Mouse (Mus musculus) hindbrain, embryonic 12.5 days (tissue): ENCODE data around the gene Cabp4. TPM values are rescaled to one million over a fixed set of nuclear protein-coding genes. Genes with fewer than 3 reads are reported as not detected.

Source experiments
- ATAC-seq: fragments of 200-750 bp; cut with Nextera tagmentation; 2 replicates; pipeline ENCODE4 v1.8.0; 2017; ENCODE audit warnings: moderate TSS enrichment; ENCODE audit not compliant: low FRiP score
- H3K27ac ChIP-seq: fragments of 300-500 bp; sonication (generic); 2 replicates; pipeline ENCODE4 v1.5.1; 2016; ENCODE audit warnings: mild to moderate bottlenecking
- H3K27me3 ChIP-seq: fragments of 300-500 bp; sonication (generic); 2 replicates; pipeline ENCODE4 v1.6.1; 2016; ENCODE audit warnings: mild to moderate bottlenecking
- H3K36me3 ChIP-seq: fragments of 300-500 bp; sonication (generic); 2 replicates; pipeline ENCODE4 v1.6.1; 2016; ENCODE audit warnings: mild to moderate bottlenecking
- H3K4me1 ChIP-seq: fragments of 300-500 bp; sonication (generic); 2 replicates; pipeline ENCODE4 v1.6.1; 2016
- H3K4me2 ChIP-seq: fragments of 300-500 bp; sonication (generic); replicated peaks from 2 replicates; pipeline ENCODE4 v1.6.1; 2016; ENCODE audit warnings: mild to moderate bottlenecking
- H3K4me3 ChIP-seq: fragments of 300-500 bp; sonication (generic); 2 replicates; pipeline ENCODE4 v1.5.1; 2016; ENCODE audit warnings: mild to moderate bottlenecking
- H3K9ac ChIP-seq: fragments of 300-500 bp; sonication (generic); 2 replicates; pipeline ENCODE4 v1.6.1; 2016; ENCODE audit warnings: mild to moderate bottlenecking, moderate library complexity
- H3K9me3 ChIP-seq: fragments of 300-500 bp; sonication (generic); replicated peaks from 2 replicates; pipeline ENCODE4 v1.6.1; 2016; ENCODE audit warnings: mild to moderate bottlenecking
- WGBS: fragments of 180-500 bp; shearing (Covaris S2); methylation state at CpG from one replicate; pipeline ENCODE4 v1.1.7; 2016; 5-methylcytosine and 5-hydroxymethylcytosine counted together
- polyA plus RNA-seq: library from polyadenylated mRNA; unstranded; fragments of >200 nt; fragmentation: Nextera tagmentation; extraction: Ambion mirVana; gene quantifications from 2 replicates; pipeline ENCODE4 v1.2.1, GENCODE M21; 2016

The Cabp4 gene
- polyA plus RNA-seq, 1 experiment from 2014 or later, result 0.39 TPM

GRCm38 (mm10) chr19:4094348-4094747 is 49.5 kb downstream of the Cabp4 start:
- no peak for ATAC-seq
- H3K36me3 ChIP-seq, result no peaks in the 10 kb centered on the region
- H3K4me2 ChIP-seq, result no peak overlapping the region
- H3K27me3 ChIP-seq, result no peaks in the 10 kb centered on the region
- no peaks in the 10 kb centered on the region for H3K9me3 ChIP-seq
- H3K4me3 ChIP-seq, result no peak overlapping the region
- WGBS, result 80% methylated on average over 3 of the region's 3 CpGs
- H3K27ac ChIP-seq, result no peak overlapping the region
- H3K4me1 ChIP-seq, result peaks cover 22% of the 10 kb centered on the region
- H3K9ac ChIP-seq, result no peak overlapping the region

GRCm38 (mm10) chr19:4093772-4094171 is 50.1 kb downstream of the Cabp4 start:
- H3K9me3 ChIP-seq, result no peaks in the 10 kb centered on the region
- ATAC-seq, result no peak
- 76% methylated on average over 7 of the region's 7 CpGs for WGBS

GRCm38 (mm10) chr19:4092750-4093149 is 51.1 kb downstream of the Cabp4 start:
- peaks cover 8% of the 10 kb centered on the region for H3K4me1 ChIP-seq
- H3K27me3 ChIP-seq, result no peaks in the 10 kb centered on the region
- no peaks in the 10 kb centered on the region for H3K36me3 ChIP-seq
- no peak for ATAC-seq
- H3K9me3 ChIP-seq, result no peaks in the 10 kb centered on the region
- 91% methylated on average over 3 of the region's 3 CpGs for WGBS
- H3K4me3 ChIP-seq, result no peak overlapping the region
- H3K9ac ChIP-seq, result no peak overlapping the region
- H3K4me2 ChIP-seq, result no peak overlapping the region
- no peak overlapping the region for H3K27ac ChIP-seq

More at GRCm38 (mm10) chr19:4093772-4094171, 50.1 kb downstream of the Cabp4 start:
- H3K36me3 ChIP-seq, result no peaks in the 10 kb centered on the region
- no peak overlapping the region for H3K4me2 ChIP-seq
- H3K27me3 ChIP-seq, result no peaks in the 10 kb centered on the region
- no peak overlapping the region for H3K4me3 ChIP-seq
- peaks cover 17% of the 10 kb centered on the region for H3K4me1 ChIP-seq
- H3K27ac ChIP-seq, result no peak overlapping the region
- H3K9ac ChIP-seq, result no peak overlapping the region

GRCm38 (mm10) chr19:4091383-4091782 is 52.5 kb downstream of the Cabp4 start:
- 59% methylated on average over 2 of the region's 2 CpGs for WGBS
- Histone ChIP-seq H3K4me3 (no peak overlapping the region), H3K27ac (no peak overlapping the region), H3K36me3 (no peaks in the 10 kb centered on the region), H3K4me1 (peaks cover 3% of the 10 kb centered on the region), H3K9ac (no peak overlapping the region), H3K9me3 (no peaks in the 10 kb centered on the region), H3K4me2 (no peak overlapping the region), H3K27me3 (no peaks in the 10 kb centered on the region)
- no peak for ATAC-seq

- 92% methylated on average over 3 of the region's 3 CpGs for WGBS
- no peak for ATAC-seq
- H3K4me1 ChIP-seq, result no peaks in the 10 kb centered on the region
- H3K4me3 ChIP-seq, result no peak overlapping the region
- H3K27me3 ChIP-seq, result no peaks in the 10 kb centered on the region
- H3K27ac ChIP-seq, result no peak overlapping the region
- H3K9ac ChIP-seq, result no peak overlapping the region
- H3K4me2 ChIP-seq, result no peak overlapping the region
- no peaks in the 10 kb centered on the region for H3K9me3 ChIP-seq
- no peaks in the 10 kb centered on the region for H3K36me3 ChIP-seq
Measured at GRCm38 (mm10) chr19:4090446-4090845, 53.4 kb downstream of the Cabp4 start.

- Histone ChIP-seq H3K27me3 (no peaks in the 10 kb centered on the region; the same call in 1 of the 2 replicates), H3K9ac (no peak overlapping the region), H3K36me3 (no peaks in the 10 kb centered on the region), H3K4me3 (no peak overlapping the region), H3K27ac (no peak overlapping the region), H3K4me2 (no peak overlapping the region), H3K9me3 (no peaks in the 10 kb centered on the region), H3K4me1 (no peaks in the 10 kb centered on the region)
- ATAC-seq, result no peak
- 82% methylated on average over 6 of the region's 6 CpGs for WGBS
Measured at GRCm38 (mm10) chr19:4089128-4089527, 54.7 kb downstream of the Cabp4 start.

- Histone ChIP-seq H3K36me3 (no peaks in the 10 kb centered on the region), H3K9ac (no peak overlapping the region), H3K9me3 (no peaks in the 10 kb centered on the region), H3K27ac (no peak overlapping the region), H3K4me3 (no peak overlapping the region), H3K4me2 (no peak overlapping the region), H3K27me3 (no peaks in the 10 kb centered on the region; the same call in 1 of the 2 replicates), H3K4me1 (no peaks in the 10 kb centered on the region)
- 61% methylated on average over 5 of the region's 5 CpGs for WGBS
- no peak for ATAC-seq
Measured at GRCm38 (mm10) chr19:4088146-4088545, 55.7 kb downstream of the Cabp4 start.

GRCm38 (mm10) chr19:4087090-4087489 is 56.7 kb downstream of the Cabp4 start:
- ATAC-seq, result no peak
- Histone ChIP-seq H3K27me3 (no peaks in the 10 kb centered on the region; the same call in 1 of the 2 replicates), H3K4me3 (no peak overlapping the region), H3K4me2 (no peak overlapping the region), H3K27ac (no peak overlapping the region), H3K36me3 (no peaks in the 10 kb centered on the region), H3K9me3 (no peaks in the 10 kb centered on the region), H3K4me1 (no peaks in the 10 kb centered on the region), H3K9ac (no peak overlapping the region)
- 88% methylated on average over 5 of the region's 5 CpGs for WGBS

- WGBS, result 88% methylated on average over 15 of the region's 15 CpGs
- no peak overlapping the region for H3K4me2 ChIP-seq
- H3K9me3 ChIP-seq, result no peaks in the 10 kb centered on the region
- no peak for ATAC-seq
- no peaks in the 10 kb centered on the region for H3K36me3 ChIP-seq
- no peaks in the 10 kb centered on the region for H3K4me1 ChIP-seq
- H3K27me3 ChIP-seq, result no peaks in the 10 kb centered on the region; the same call in 1 of the 2 replicates
- H3K4me3 ChIP-seq, result no peak overlapping the region
- no peak overlapping the region for H3K27ac ChIP-seq
- H3K9ac ChIP-seq, result no peak overlapping the region
Measured at GRCm38 (mm10) chr19:4086156-4086555, 57.7 kb downstream of the Cabp4 start.

Other genes starting within 250 kb of the Cabp4 start
- gene Tcirg1, start 236.9 kb downstream of the Cabp4 start, polyA plus RNA-seq, result 24.9 and 29.9 TPM in 2 replicates
- 180 and 207 TPM in 2 replicates for gene Ndufs8, start 231.3 kb downstream of the Cabp4 start, polyA plus RNA-seq
- gene Aldh3b1, start 214.2 kb downstream of the Cabp4 start, polyA plus RNA-seq, result 1.0 and 1.2 TPM in 2 replicates
- gene Unc93b1, start 208.8 kb downstream of the Cabp4 start, polyA plus RNA-seq, result 8.1 and 8.5 TPM in 2 replicates
- gene Aldh3b3, start 185.4 kb downstream of the Cabp4 start, polyA plus RNA-seq, result not detected in 2 replicates
- gene Aldh3b2, start 171.7 kb downstream of the Cabp4 start, polyA plus RNA-seq, result 0.96 and 1.2 TPM in 2 replicates
- 2.4 and 2.6 TPM in 2 replicates for gene Acy3, start 157.5 kb downstream of the Cabp4 start, polyA plus RNA-seq
- gene Tbx10, start 151.3 kb downstream of the Cabp4 start, polyA plus RNA-seq, result 0.35 and 0.47 TPM in 2 replicates
- gene Nudt8, start 143.5 kb downstream of the Cabp4 start, polyA plus RNA-seq, result 18.7 and 18.9 TPM in 2 replicates
- gene Gm49405, start 143.4 kb downstream of the Cabp4 start, polyA plus RNA-seq, result 3.2 and 4.2 TPM in 2 replicates
- gene Doc2g, start 140.7 kb downstream of the Cabp4 start, polyA plus RNA-seq, result 4.4 and 5.8 TPM in 2 replicates
- 187 and 188 TPM in 2 replicates for gene Ndufv1, start 131.2 kb downstream of the Cabp4 start, polyA plus RNA-seq
- 357 and 360 TPM in 2 replicates for gene Gstp1, start 106.0 kb downstream of the Cabp4 start, polyA plus RNA-seq
- gene Gstp2, start 98.0 kb downstream of the Cabp4 start, polyA plus RNA-seq, result 1.5 and 8.3 TPM in 2 replicates
- not detected in 2 replicates for gene Gstp3, start 84.5 kb downstream of the Cabp4 start, polyA plus RNA-seq
- not detected in 2 replicates for gene Cabp2, start 62.5 kb downstream of the Cabp4 start, polyA plus RNA-seq
- gene Cdk2ap2, start 46.9 kb downstream of the Cabp4 start, polyA plus RNA-seq, result 65.6 and 76.9 TPM in 2 replicates
- 19.6 and 24.4 TPM in 2 replicates for gene Pitpnm1, start 44.0 kb downstream of the Cabp4 start, polyA plus RNA-seq
- 68.8 and 71.3 TPM in 2 replicates for gene Aip, start 18.2 kb downstream of the Cabp4 start, polyA plus RNA-seq
- gene Gpr152, start 4.2 kb downstream of the Cabp4 start, polyA plus RNA-seq, result 0.05 TPM in 1 of 2 replicates, not detected in the other
- gene Coro1b, start 4.6 kb upstream of the Cabp4 start, polyA plus RNA-seq, result 128 and 131 TPM in 2 replicates
- 1.0 and 1.2 TPM in 2 replicates for gene Ptprcap, start 9.6 kb upstream of the Cabp4 start, polyA plus RNA-seq
- gene Rps6kb2, start 19.3 kb upstream of the Cabp4 start, polyA plus RNA-seq, result 64.8 and 68.2 TPM in 2 replicates
- gene Carns1, start 31.4 kb upstream of the Cabp4 start, polyA plus RNA-seq, result 4.7 and 5.0 TPM in 2 replicates
- gene Tbc1d10c, start 47.3 kb upstream of the Cabp4 start, polyA plus RNA-seq, result 0.58 and 1.0 TPM in 2 replicates
- 662 and 684 TPM in 2 replicates for gene Ppp1ca, start 48.0 kb upstream of the Cabp4 start, polyA plus RNA-seq
- 30.5 and 31.2 TPM in 2 replicates for gene Rad9a, start 57.6 kb upstream of the Cabp4 start, polyA plus RNA-seq
- gene Clcf1, start 70.2 kb upstream of the Cabp4 start, polyA plus RNA-seq, result 2.1 and 2.8 TPM in 2 replicates
- gene AC109138.7, start 70.3 kb upstream of the Cabp4 start, polyA plus RNA-seq, result not detected in 2 replicates
- 16.2 and 17.2 TPM in 2 replicates for gene Pold4, start 87.9 kb upstream of the Cabp4 start, polyA plus RNA-seq
- 10.1 and 10.4 TPM in 2 replicates for gene Ssh3, start 125.1 kb upstream of the Cabp4 start, polyA plus RNA-seq
- gene Ankrd13d, start 139.1 kb upstream of the Cabp4 start, polyA plus RNA-seq, result 17.5 and 22.1 TPM in 2 replicates
- gene Grk2, start 162.2 kb upstream of the Cabp4 start, polyA plus RNA-seq, result 21.8 and 22.0 TPM in 2 replicates